Mouse (Mus musculus) left cerebral cortex, adult 18-20 months (tissue): ENCODE measurements around the gene Snx7. TPM values are rescaled to one million over a fixed set of nuclear protein-coding genes. Genes with fewer than 3 reads are reported as not detected.

Source experiments
- DNase-seq, 2 experiments: peaks; one replicate each; pipeline ENCODE4 v3.0.0; 2021 to 2022; ENCODE audit warnings: low spot score in 2 of 2, mixed read lengths in 1 of 2
- long read RNA-seq, 2 experiments: library from polyadenylated mRNA; stranded (forward); transcript quantifications; one replicate each; pipeline ENCODE4 v2.0.0; 2021
- total RNA-seq, 2 experiments: library from RNA; stranded (reverse); gene quantifications; 2 replicates each; pipeline ENCODE4 v1.2.3; 2021

Snx7 gene
- 10 to 100 TPM; 20.9 to 22.3 TPM for total RNA-seq
- long read RNA-seq, experiment 1, transcript Snx7-201 (9 exons, 2,021 nt) = major isoform, 21 of 26 reads
- long read RNA-seq, experiment 1, partial matches to known transcripts = 1 of 26 reads
- long read RNA-seq, experiment 1, other reads (novel, unspliced or antisense) = 1 of 26 reads
- long read RNA-seq, experiment 2, transcript Snx7-201 (9 exons, 2,021 nt) = major isoform, 25 of 28 reads
- long read RNA-seq, experiment 2, partial matches to known transcripts = 1 of 28 reads
- long read RNA-seq, experiment 2, other reads (novel, unspliced or antisense) = 0 of 28 reads

DNA sequence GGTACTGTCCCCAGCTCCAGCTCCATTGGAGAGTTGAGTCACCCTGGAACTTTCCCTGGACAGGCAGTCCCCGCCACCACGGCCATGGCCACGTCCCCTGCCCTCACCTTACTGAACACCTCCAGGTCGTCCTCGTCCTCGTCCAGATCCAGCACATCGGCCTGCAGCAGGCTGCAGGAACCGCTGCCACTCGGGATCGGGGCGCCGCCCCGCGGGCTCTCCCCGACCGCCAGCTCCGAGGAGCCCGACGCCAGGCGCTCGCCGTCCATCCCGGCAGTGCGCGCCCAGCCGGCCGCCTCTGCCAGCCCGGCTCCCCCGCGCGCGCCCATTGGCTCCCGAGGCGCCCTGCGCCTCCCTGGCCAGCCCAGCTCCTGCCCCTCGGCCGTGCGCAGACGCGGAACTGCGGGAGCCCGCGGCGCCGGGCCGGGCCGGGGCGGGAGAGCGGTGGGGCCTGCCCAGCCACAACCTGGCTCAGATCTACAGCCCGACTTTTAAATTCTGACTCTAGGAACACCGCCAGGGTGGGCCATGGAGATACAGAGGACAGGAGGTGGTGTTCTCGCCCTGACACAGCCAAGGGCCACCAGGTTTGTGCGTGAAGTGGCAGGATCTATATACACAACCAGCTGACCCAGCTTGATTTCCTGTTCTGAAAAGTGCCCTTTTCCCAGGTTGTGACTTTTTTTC lies at the start of gene Snx7:
TSS of gene Snx7 (minus strand) at position 300 of the 687 bp plus-strand sequence.
- peak; percentile 83 to 88 for DNase-seq

DNA sequence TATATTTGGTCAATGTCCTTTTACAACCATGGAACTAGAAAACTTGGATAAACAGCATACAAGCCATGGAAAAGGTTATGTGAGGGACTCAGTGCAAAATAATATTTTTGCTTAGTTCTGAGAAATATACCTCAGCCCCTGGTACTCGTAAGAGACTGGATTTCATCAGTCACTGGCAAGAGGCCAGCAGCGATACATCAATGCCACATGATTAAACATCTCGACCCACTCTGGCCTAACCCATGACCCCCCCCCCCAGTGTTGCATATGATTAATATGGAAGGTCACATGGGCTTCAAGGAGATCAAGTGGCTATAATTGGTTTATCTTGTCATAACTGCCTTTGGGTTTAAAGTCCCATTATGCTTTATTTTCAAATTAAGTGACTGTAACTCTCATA lies 46.7 kb upstream of the Snx7 start:
- DNase-seq = no peak

DNA sequence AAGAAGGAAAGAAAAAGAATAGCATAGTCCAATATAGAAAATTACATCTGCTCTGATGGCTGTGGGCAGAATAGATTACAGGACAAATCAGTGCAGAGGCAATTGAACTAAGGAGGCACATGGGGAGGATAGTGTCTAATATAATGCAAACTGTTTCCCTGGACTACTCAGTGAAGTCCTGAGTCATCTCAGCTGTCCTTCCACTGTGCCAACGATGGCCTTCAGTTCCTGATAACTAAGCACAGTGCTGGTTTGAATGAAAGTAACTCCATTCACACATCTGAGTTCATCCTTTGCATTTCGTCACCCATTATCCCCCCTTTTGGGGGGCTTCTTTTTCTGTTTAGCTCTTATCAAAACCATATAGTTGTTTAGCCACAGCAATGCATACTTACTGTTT lies 25.0 kb upstream of the Snx7 start:
- DNase-seq = no peak

DNA sequence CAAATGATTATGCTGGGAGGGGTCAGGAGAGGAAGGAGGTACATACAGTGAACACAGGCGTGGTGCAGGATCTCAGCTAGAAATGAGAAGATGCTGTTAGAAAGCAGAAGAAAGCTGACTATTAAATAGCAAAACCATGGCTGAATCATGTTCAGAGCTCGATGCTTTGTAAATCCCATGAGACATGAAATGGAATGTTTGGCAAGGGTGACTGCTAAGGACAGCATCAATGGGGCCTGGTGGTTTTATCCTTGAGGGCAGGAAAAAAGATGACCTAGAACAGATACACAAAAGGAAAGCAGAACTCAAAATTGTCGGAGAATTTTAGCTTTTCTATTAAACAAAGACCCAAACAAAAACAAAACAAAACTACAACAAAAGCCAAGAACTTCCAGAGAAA lies 6.7 kb upstream of the Snx7 start:
- no peak for DNase-seq

DNA sequence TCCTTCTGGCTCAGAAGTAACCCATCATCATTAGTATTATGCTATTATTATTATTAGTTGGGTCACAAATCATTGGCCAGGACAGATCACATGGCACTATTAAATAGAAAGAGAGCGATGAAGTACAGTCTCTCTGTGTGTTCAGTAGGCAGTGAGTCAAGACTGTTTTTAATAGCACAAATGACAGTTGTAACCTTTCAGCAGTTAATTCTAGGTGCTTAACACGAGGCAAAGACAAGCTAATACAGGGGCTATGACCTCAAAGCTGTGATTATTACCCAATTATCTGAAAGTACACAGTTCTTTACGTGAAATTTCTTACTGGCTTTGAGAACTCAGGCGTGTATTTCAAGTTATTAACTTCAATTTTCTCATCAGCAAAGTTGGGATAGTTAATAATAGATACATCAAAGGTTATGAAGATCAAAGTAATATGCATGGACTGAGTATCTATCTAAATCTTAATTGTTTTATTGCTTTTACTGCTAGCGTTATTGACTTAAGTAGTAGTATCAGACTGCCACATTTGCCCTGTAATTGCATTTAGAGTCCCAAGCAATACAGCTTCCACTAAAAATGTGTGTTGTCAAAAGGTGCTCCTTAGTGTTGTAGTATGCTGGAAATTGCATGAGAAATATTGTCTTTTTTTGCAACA lies 4.6 kb upstream of the Snx7 start:
- no peak for DNase-seq

DNA sequence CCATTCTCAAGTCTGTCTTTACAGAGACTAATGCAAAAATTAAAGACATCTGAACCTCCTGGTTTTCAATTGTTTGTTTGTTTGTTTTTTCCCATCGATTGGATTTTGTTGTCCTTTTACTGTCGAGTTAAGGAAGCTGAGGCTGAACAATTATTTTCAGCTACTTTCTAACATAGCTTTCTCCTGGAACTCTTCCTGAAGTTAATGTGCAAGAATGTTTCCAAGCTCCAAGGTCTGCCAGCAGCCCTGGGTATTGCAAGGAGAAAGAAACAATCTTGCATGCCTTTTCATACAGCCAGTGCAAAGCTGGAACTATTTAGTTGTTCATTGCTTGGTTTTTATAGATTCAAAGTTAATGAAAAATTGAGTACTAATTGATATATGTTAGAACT lies 584 bp upstream of the Snx7 start:
- no peak for DNase-seq

DNA sequence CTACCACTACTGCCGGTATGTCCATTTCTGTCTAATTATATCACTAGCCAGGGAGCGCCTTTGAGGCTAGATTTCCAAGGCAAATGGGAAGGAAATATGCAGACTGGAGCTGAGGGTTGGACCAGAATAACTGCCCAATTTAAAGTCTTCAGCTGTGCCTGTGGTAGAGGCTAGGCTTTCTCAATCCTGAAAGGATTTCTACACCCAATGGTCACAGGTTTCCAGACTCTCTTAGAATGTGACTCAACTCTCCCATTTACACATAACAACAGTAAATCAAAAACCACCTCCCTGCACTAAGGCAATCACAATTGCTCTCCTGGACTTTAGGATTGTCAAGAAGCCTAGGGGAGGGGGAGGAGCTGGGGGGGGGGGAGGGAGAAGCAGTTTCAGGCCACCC lies 645 bp downstream of the Snx7 start:
- DNase-seq = no peak

DNA sequence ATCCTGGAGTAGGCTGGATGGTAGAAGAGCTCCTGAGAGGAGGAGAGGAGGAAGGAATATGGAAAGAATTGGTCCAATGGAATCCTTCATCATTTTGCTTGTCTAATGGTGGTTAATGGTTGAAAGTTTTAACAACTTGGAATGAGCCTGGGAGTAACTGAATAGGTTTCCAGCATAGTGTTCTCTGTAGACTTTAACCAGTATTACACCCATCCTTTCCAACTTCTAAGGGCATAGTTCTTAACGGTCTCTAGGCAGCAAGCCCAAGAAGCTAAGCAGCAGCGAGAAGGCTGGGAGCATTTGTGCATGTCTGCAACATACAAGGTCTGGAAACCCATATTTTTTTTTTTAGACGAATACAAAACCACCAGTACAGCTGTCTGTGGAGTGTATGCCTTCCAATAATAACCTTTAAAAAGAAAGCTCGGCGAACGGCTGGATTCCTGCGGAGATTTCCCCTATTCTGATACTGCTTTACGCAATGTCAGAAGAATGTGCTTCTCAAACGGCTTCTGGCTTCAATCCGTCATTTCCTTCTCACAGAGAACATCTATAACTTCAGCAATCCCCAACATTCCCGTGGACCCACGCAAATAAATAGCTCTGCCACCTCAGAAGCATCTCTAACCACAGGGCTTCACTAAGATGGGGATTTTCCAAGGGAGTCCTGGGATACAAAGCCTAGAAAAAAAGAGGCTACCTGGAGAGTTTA lies 1.9 kb downstream of the Snx7 start:
- no peak for DNase-seq

DNA sequence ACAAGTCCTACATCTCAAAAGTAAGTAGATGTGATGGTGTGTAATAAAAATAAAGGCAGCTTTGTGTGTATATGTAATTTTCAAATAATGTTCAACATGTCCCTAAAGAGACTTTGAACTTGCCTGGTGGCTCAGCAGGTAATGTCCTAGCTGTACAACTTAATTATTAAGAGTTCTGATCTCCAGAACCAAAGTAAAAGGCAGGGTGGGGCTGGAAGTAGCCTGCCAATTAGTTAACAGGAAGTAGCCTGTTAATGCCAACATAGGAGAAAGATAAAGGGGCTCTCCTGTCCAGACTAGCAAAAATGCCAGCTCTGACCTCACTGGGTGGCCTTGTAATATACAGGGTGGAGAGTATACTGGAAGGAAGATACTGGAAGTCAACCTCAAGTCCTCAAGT lies 3.1 kb downstream of the Snx7 start:
- DNase-seq = no peak

DNA sequence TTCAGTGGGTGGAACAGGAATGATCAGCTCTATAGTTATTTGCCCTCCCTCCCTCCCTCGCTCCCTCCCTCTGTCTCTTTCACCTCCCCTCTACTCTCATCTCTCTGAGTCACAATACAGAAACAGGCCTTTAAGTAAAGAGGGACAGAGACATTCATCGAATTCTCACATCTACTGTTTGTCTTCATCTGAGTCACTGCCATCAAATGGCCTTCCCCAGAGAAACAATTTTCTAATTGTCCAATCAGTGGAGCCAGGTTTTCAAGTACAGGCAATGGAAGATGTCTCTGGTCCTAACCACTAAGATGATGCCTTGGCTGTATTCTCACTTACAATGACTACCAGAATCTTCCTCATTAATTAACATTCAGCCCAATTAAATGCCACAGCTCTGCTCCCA lies 5.8 kb downstream of the Snx7 start:
- no peak for DNase-seq

DNA sequence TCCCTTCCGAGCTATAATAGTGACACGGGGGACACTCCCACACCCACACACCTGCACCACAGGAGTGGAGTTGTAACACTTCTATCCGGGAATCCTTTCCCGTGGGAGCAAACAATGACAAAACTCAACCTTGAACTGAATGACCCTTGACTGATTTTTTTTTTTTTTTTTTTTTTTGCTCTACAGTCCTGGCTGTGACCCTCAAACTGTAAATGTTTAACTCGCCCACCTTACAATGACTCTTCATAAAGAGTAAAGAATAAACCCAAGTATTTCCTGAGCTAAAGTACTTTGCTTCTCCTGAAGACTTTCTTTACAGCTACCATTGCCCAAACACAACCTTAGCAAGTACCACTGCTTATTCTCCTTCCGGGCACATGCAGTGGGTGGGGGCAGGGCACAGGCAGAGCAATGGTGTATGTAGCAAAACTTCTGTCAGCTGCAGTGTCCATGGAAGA lies 6.7 kb downstream of the Snx7 start:
- no peak for DNase-seq

DNA sequence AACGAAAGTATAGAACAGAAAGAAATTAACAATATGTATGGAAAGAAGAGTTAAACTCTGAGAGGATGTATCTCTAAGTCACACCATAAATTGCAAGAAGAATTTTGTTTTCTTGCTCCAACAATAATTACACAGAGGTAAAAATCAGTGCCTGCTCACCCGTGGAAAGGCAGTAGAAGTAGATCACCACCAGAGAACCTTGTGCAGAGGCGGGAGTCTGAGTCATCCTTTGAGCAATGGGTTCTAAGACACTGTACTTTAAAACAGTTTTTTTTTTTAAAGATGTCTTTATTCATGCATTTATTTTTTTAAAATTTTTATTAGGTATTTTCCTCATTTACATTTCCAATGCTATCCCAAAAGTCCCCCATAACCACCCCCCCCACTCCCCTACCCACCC lies 9.7 kb downstream of the Snx7 start:
- peak; percentile 20 to 27 for DNase-seq

DNA sequence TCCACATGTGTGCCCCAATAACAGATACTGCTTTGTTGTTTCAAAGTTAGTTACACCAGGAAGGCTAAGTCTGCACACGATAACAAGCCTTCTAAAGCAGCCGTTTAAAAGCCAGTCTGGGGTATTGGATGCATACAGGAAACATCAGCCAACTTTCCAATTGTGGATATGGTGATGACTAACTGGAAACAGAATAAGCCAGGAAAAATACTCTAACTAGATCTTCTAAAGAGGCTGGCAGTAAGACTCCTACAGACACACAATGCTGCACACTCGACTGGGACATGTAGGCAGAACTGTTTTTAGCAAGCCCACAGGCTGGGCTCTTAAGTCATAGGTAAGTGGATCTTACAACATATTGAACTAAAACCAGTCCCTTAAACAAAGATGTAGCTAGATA lies 15.0 kb downstream of the Snx7 start:
- peak; percentile 21 to 39 for DNase-seq

DNA sequence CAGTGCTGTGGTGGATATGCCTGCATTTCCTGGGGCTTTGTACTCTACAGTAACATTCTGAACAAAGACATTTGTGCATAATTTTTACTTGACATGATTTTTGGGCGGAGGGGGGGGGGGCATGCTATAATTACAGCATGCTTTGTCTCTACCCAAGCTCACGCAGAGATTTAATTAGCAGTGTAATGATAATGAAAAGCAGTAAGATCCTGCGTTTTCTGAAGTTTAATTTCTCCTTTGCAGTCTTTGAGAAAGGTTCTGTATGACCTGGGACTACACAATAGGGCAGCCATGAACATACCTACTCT lies 16.7 kb downstream of the Snx7 start:
- no peak for DNase-seq

DNA sequence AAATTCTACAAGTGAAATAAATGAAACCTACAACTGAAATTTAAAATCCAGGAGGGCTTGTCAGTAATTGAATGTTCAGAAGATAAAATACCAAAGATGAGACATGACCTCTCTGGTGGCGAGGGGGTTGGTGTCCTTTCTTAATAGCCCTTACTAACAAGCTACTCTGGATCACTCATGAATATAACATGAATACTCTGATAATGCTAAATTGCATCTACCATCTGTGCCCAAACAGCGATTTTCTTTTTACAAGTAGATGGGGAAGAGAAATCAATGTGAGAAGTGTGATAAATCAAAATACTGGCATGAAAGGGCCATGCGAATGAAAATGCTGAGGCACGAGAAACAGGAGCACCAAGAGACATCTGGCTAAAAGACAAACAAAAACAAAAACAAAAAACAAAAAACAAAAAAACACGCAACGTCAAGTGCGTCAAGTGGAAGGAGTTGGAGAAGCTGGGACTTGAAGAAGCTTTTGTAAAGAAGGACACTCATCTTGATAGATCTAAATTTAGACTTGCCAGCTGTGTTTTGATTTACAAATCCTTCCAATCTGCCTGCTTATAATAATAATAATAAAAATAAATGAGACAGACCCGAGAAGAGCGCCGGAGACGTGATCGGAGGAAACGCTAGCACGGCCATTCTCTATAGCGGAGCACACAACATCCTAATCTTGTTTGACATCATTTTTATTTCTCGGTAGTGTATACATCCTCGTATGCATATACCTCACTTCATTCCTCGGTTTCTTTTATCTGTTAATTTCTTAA lies 17.3 kb downstream of the Snx7 start:
- no peak for DNase-seq

DNA sequence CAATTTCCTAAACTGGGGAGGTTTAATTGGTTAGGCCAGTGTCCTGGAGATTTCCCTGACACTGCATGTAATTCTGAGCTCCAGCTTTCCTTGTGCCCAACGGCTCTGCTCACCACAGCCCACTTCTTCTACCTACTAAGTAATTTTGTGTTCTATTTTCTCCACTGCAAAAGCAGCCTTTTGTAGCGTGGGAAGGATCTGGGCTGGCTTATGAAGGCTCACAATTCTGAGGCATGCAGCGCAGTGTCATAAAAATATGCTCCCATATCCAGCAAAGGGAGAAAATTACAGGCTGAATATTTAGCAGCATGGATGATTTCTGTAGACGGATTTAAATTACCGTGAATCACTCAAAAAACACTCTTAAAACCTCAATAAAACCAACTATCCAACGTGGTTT lies 19.9 kb downstream of the Snx7 start:
- peak; percentile 42 to 61 for DNase-seq

DNA sequence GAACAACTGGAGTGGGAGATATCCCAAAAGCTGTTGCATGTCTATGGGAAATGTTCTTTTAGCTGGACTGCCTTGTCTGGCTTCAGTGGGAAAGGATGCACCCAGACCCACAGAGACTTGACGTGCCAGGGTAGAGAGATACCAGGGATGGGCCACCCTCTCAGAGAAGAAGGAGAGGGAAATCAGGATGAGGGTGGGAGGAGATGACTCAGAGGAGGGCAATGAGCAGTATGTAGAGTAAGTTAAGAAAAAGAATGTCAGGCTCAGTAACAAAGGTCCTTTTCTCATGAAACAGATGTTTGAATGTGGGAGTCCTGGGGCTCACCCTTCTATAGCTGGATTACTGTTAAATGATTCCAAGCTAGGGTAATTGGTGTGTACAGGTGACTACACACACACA lies 26.1 kb downstream of the Snx7 start:
- no peak for DNase-seq

DNA sequence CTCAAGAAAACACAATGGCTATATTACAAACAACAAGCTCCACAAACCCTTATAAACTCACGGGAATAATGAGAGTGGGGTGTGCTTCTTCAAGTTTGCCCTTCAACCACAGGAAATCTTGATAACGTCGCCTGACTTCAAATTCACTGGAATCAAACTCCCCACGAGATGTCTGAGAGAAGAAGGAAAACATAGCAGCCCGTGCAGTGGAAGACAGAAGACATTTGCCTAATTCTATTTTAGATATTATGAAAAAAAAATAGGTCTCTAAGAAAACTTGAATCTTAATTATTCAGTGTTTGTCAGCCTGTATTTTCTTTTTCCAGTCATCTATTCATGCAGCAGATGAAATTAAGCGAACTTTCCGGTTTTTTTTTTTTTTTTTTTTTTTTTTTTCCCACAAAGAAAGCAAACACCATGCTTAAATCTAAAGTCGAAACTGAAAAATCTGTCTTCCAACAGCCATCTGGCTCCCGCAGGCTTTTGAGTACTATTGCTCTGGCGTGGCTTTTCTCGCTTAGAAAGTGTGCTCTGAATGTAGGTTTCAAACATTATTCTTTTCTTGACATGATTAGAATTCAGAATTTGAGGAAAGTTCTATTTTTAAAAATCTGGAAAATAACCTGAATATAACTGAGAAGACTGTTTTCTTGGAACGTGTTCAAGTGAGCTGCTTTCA lies 28.7 kb downstream of the Snx7 start:
- DNase-seq = peak; percentile 23 to 42

DNA sequence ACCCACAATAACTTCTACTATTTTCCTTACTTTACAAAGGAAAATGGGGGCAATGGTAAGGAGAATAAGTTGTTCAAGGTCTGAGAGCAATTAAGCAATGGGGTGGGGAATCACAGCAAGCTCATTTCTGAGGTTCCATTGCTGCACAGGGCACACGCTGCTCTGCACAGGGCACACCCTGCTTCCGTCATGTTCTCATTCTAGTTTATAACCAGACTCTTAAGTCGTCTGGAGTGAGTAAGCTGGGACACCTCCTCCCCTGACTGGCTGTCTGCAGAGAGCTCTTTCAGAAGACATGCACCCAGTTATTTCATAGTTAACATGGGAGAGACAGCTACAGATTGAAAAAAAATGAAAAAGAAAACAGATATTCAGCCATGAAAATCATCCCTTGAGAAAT lies 30.7 kb downstream of the Snx7 start:
- DNase-seq = no peak

DNA sequence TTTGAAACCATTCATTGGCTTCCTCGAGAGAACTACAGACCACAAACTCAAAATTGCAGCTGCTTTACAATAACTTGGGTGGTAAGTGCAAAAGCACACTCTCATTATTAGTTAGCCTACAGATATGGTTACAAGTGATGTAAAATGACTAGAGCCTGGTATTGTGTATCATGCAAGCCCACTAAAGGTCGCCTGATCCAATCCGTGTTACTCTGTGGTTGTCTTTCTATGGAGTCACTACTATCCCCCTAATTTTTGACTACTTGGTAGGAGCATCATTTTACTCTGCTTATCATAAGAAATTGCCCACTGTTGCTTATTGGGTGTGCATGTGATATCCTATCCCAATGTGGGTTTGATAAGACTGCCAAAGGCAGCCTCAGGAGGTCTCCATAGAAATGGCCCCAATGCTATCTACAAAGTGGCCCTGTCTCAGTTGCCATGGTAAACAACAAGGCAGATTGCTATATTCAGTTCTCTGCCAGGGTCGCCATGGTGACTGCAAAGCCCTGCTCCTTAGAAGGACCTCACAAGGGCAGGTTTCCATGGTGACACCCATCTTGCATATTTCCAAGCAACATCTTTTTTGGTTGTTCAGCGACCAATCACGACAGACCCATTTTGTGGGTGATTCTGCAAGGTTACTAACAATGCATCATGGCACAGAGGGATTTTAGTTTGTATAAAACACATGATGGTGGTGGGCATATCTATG lies 42.1 kb downstream of the Snx7 start:
- DNase-seq = peak; percentile 19 to 30
